Mouse (Mus musculus) heart, adult 2 months (tissue): Measurements from ENCODE around the gene Rhot2.

Experiments
- CTCF ChIP-seq: fragments of 200-600 bp; IDR thresholded peaks from 2 replicates; pipeline ENCODE4 v1.8.1; 2022; ENCODE audit warnings: antibody characterized with exemption, mild to moderate bottlenecking, moderate library complexity
- POLR2A ChIP-seq: fragments of 200-500 bp; IDR thresholded peaks from 2 replicates; pipeline ENCODE4 v1.6.1; 2011; ENCODE audit warnings: mild to moderate bottlenecking, low read depth, low read length, control low read depth; ENCODE audit not compliant: insufficient read depth

- TF ChIP-seq CTCF, result no peak
- no peak for TF ChIP-seq POLR2A
Measured at GRCm38 (mm10) chr17:25842509-25842908, 2.1 kb downstream of the Rhot2 start.
